In the genomic region with DNA sequence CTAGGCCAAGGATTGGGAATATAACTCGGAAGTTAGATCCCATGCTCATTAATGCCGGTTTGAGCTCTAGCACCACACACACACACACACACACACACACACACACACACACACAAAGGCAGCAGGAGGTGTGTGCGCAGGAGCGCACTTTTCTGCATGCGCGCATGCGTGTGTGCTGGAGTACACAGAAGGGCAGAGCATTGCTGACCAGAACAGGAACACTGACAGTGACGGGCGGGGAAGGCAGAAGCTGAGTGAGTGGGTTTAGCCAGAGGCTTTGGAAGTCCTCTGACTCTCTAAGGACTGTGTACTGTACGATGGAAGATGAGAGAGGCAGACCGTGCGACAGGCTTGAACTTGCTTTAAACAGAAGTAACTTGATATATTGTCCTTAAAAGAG, we compare ENCODE assay signal across 17 mouse cellular contexts. TPM values are rescaled to one million over a fixed set of nuclear protein-coding genes. Genes with fewer than 3 reads are reported as not detected.
A peak's percentile ranks its signal among the peaks of the same experiment; 100 is the strongest.
DNase-seq lines count a peak whose midpoint lies in the region; ATAC-seq and TF ChIP-seq lines count a peak whose summit lies in the region.
"Had no signal": no experiment of that assay in that cellular context is flagged by ENCODE, and none has a peak within 500 bp of the region (broad histone marks: within the 10 kb centered on the region; RNA-seq: fewer than 3 reads in every experiment).

No protein-coding gene starts in this region.

- H3K4me2 ChIP-seq in liver, embryonic 11.5 days, result peak overlapping the region; percentile 70
- H3K4me2 ChIP-seq in hindbrain, embryonic 16.5 days (ENCODE audit: low read length), result no peak overlapping the region
- H3K4me2 ChIP-seq: forebrain, embryonic 12.5 days had no signal

- ATAC-seq in liver, embryonic 11.5 days (replicated peaks; ENCODE audit: low FRiP score), result peak; percentile 35; the same call in 1 of the 2 replicates
- no peak for ATAC-seq in granulocyte monocyte progenitor cell, adult 5-6 weeks (replicated peaks; ENCODE audit: poor library complexity, severe bottlenecking)
- ATAC-seq in hindbrain, embryonic 16.5 days, result no peak
- ATAC-seq: lung, postnatal 0 days; midbrain, embryonic 16.5 days; Patski had no signal

- TF ChIP-seq CTCF in E14TG2a.4 (conservative IDR thresholded peaks at IDR 0.05; ENCODE audit: low read length) (no peak), ES-Bruce4 (IDR thresholded peaks at IDR 0.05; ENCODE audit: low read depth, low read length) (no peak)

- peaks cover 27% of the 10 kb centered on the region for H3K4me1 ChIP-seq in E14TG2a.4 (replicated peaks; ENCODE audit: low read depth, low read length)
- H3K4me1 ChIP-seq in ES-Bruce4 (ENCODE audit: control insufficient read depth, insufficient read depth, low read length), result no peaks in the 10 kb centered on the region
- H3K4me1 ChIP-seq in liver, embryonic 11.5 days (replicated peaks; ENCODE audit: control insufficient read depth, insufficient read depth, low read length), result 0 out of 2 replicates have a peak, but pooled peaks cover 3% of the 10 kb centered on the region
- no peaks in the 10 kb centered on the region for H3K4me1 ChIP-seq in hindbrain, embryonic 16.5 days (ENCODE audit: control insufficient read depth, insufficient read depth, low read depth, low read length)

- H3K27me3 ChIP-seq in E14TG2a.4 (ENCODE audit: insufficient read depth, low read length) (no peaks in the 10 kb centered on the region), ES-Bruce4 (ENCODE audit: control insufficient read depth, insufficient read depth, low read length, poor library complexity, severe bottlenecking) (no peaks in the 10 kb centered on the region)
- H3K27me3 ChIP-seq in liver, embryonic 11.5 days (replicated peaks; ENCODE audit: control insufficient read depth, insufficient read depth, low read length), result no peaks in the 10 kb centered on the region
- H3K27me3 ChIP-seq in hindbrain, embryonic 16.5 days (replicated peaks; ENCODE audit: control insufficient read depth, insufficient read depth, low read length), result no peaks in the 10 kb centered on the region
- H3K27me3 ChIP-seq: Patski had no signal

- no peak for TF ChIP-seq EP300 in ES-Bruce4 (IDR thresholded peaks at IDR 0.05; ENCODE audit: insufficient read depth, low read depth, low read length)

- H3K36me3 ChIP-seq in E14TG2a.4 (ENCODE audit: insufficient read depth, low read length), result peaks cover 17% of the 10 kb centered on the region
- peaks cover 3% of the 10 kb centered on the region; the same call in 1 of the 2 replicates for H3K36me3 ChIP-seq in ES-Bruce4 (ENCODE audit: control insufficient read depth, insufficient read depth, low read length, poor library complexity, severe bottlenecking)
- H3K36me3 ChIP-seq in liver, embryonic 11.5 days (ENCODE audit: control insufficient read depth, insufficient read depth, low read length), result peaks cover 3% of the 10 kb centered on the region; the same call in 1 of the 2 replicates
- H3K36me3 ChIP-seq in hindbrain, embryonic 16.5 days (ENCODE audit: control insufficient read depth, insufficient read depth, low read length), result no peaks in the 10 kb centered on the region

- TF ChIP-seq POLR2A in ES-Bruce4 (IDR thresholded peaks at IDR 0.05; ENCODE audit: insufficient read depth, low read length), result no peak

- WGBS in liver, embryonic 11.5 days, result 69% methylated on average over 12 of the region's 12 CpGs
- WGBS in hindbrain, embryonic 16.5 days, result 92% methylated on average over 12 of the region's 12 CpGs

- peaks cover 8% of the 10 kb centered on the region for H3K9me3 ChIP-seq in E14TG2a.4 (ENCODE audit: low read length)
- H3K9me3 ChIP-seq in ES-Bruce4 (replicated peaks; ENCODE audit: control insufficient read depth, insufficient read depth, low read length, poor library complexity, severe bottlenecking), result no peaks in the 10 kb centered on the region
- H3K9me3 ChIP-seq in liver, embryonic 11.5 days (ENCODE audit: control insufficient read depth, low read length), result no peaks in the 10 kb centered on the region
- no peaks in the 10 kb centered on the region for H3K9me3 ChIP-seq in hindbrain, embryonic 16.5 days (ENCODE audit: control insufficient read depth, low read length)
- H3K9me3 ChIP-seq: forebrain, embryonic 12.5 days; megakaryocyte, embryonic 14.5 days had no signal

- DNase-seq in c-Kit-negative CD71-positive TER-119-positive erythroid progenitor cells, embryonic 14.5 days (ENCODE audit: low read depth, low spot score), result peak; percentile 17
- no peak for DNase-seq in liver, embryonic 11.5 days (ENCODE audit: low spot score)
- no peak for DNase-seq in adipocyte (ENCODE audit: low spot score)
- DNase-seq in urinary bladder, postnatal 4 days (ENCODE audit: low spot score in 2 of 2), result no peak
- DNase-seq: layer of hippocampus, adult 9-11 months; right cerebral cortex, postnatal 25 days; thymus, postnatal 36 days had no signal

- H3K9ac ChIP-seq in ES-Bruce4 (ENCODE audit: low read depth, poor library complexity, severe bottlenecking), result peak overlapping the region; percentile 11; the same call in 1 of the 2 replicates
- peak overlapping the region; percentile 66 for H3K9ac ChIP-seq in liver, embryonic 11.5 days (ENCODE audit: low read depth, low read length)
- H3K9ac ChIP-seq in hindbrain, embryonic 16.5 days (ENCODE audit: low read depth, low read length), result no peak overlapping the region
- H3K9ac ChIP-seq: forebrain, embryonic 12.5 days had no signal

- peak overlapping the region; percentile 35 for H3K4me3 ChIP-seq in E14TG2a.4 (replicated peaks; ENCODE audit: low read length)
- H3K4me3 ChIP-seq in ES-Bruce4 (ENCODE audit: low read depth, low read length), result peak overlapping the region; percentile 19
- peak overlapping the region; percentile 43 for H3K4me3 ChIP-seq in liver, embryonic 11.5 days (ENCODE audit: low read depth, low read length)
- no peak overlapping the region for H3K4me3 ChIP-seq in hindbrain, embryonic 16.5 days (ENCODE audit: low read length)
- H3K4me3 ChIP-seq: forebrain, embryonic 12.5 days had no signal

- no peak overlapping the region for H3K27ac ChIP-seq in ES-Bruce4 (ENCODE audit: insufficient read depth, low read length)
- H3K27ac ChIP-seq in liver, embryonic 11.5 days (ENCODE audit: low read depth, low read length), result peak overlapping the region; percentile 78
- H3K27ac ChIP-seq in hindbrain, embryonic 16.5 days (ENCODE audit: low read depth, low read length), result no peak overlapping the region
- H3K27ac ChIP-seq: forebrain, embryonic 12.5 days had no signal

RNA-seq across cellular contexts. Expression of gene Ccdc62, which starts 3.1 kb away (rescaled TPM):
- 4.1 and 5.4 TPM in 2 replicates for polyA plus RNA-seq in ES-Bruce4 (2011; ENCODE audit: insufficient read depth, insufficient read length, low read depth, missing spikeins)
- polyA plus RNA-seq in liver, embryonic 11.5 days (2014; fragmentation: Nextera tagmentation; extraction: Ambion mirVana), result 5.9 and 7.1 TPM in 2 replicates
- total RNA-seq in granulocyte monocyte progenitor cell, adult 5-6 weeks (2014; fragmentation: Nextera tagmentation), result 0.34 and 2.6 TPM in 2 replicates
- total RNA-seq in granulocyte monocyte progenitor cell, adult 5-6 weeks (2017), result 0.10 and 5.3 TPM in 2 replicates
- polyA plus RNA-seq in hindbrain, embryonic 16.5 days (2015; fragmentation: Nextera tagmentation; extraction: Ambion mirVana), result 4.2 and 5.7 TPM in 2 replicates

RNA-seq across cellular contexts. Expression of gene Gm43518, which starts 6.3 kb away (rescaled TPM):
- polyA plus RNA-seq in ES-Bruce4 (2011; ENCODE audit: insufficient read depth, insufficient read length, low read depth, missing spikeins), result 1.8 and 2.7 TPM in 2 replicates
- polyA plus RNA-seq in liver, embryonic 11.5 days (2014; fragmentation: Nextera tagmentation; extraction: Ambion mirVana), result 2.8 TPM in 2 replicates
- total RNA-seq in granulocyte monocyte progenitor cell, adult 5-6 weeks (2014; fragmentation: Nextera tagmentation), result not detected in 2 replicates
- total RNA-seq in granulocyte monocyte progenitor cell, adult 5-6 weeks (2017), result not detected in 2 replicates
- 3.7 and 4.9 TPM in 2 replicates for polyA plus RNA-seq in hindbrain, embryonic 16.5 days (2015; fragmentation: Nextera tagmentation; extraction: Ambion mirVana)

RNA-seq across cellular contexts. Expression of gene Denr, which starts 26.6 kb away (rescaled TPM):
- 143 and 159 TPM in 2 replicates for polyA plus RNA-seq in ES-Bruce4 (2011; ENCODE audit: insufficient read depth, insufficient read length, low read depth, missing spikeins)
- polyA plus RNA-seq in liver, embryonic 11.5 days (2014; fragmentation: Nextera tagmentation; extraction: Ambion mirVana), result 153 and 156 TPM in 2 replicates
- 67.5 and 72.9 TPM in 2 replicates for total RNA-seq in granulocyte monocyte progenitor cell, adult 5-6 weeks (2014; fragmentation: Nextera tagmentation)
- 76.4 and 100.0 TPM in 2 replicates for total RNA-seq in granulocyte monocyte progenitor cell, adult 5-6 weeks (2017)
- polyA plus RNA-seq in hindbrain, embryonic 16.5 days (2015; fragmentation: Nextera tagmentation; extraction: Ambion mirVana), result 105 and 112 TPM in 2 replicates

RNA-seq across cellular contexts. Expression of gene Hip1r, which starts 39.9 kb away (rescaled TPM):
- polyA plus RNA-seq in ES-Bruce4 (2011; ENCODE audit: insufficient read depth, insufficient read length, low read depth, missing spikeins), result 17.4 and 24.6 TPM in 2 replicates
- 20.2 and 20.6 TPM in 2 replicates for polyA plus RNA-seq in liver, embryonic 11.5 days (2014; fragmentation: Nextera tagmentation; extraction: Ambion mirVana)
- 11.5 and 39.3 TPM in 2 replicates for total RNA-seq in granulocyte monocyte progenitor cell, adult 5-6 weeks (2014; fragmentation: Nextera tagmentation)
- 10.1 and 16.9 TPM in 2 replicates for total RNA-seq in granulocyte monocyte progenitor cell, adult 5-6 weeks (2017)
- polyA plus RNA-seq in hindbrain, embryonic 16.5 days (2015; fragmentation: Nextera tagmentation; extraction: Ambion mirVana), result 34.3 and 35.3 TPM in 2 replicates

RNA-seq across cellular contexts. Expression of gene Hcar1, which starts 53.7 kb away (rescaled TPM):
- polyA plus RNA-seq in ES-Bruce4 (2011; ENCODE audit: insufficient read depth, insufficient read length, low read depth, missing spikeins), result not detected in 2 replicates
- 0.10 and 0.19 TPM in 2 replicates for polyA plus RNA-seq in liver, embryonic 11.5 days (2014; fragmentation: Nextera tagmentation; extraction: Ambion mirVana)
- not detected in 2 replicates for total RNA-seq in granulocyte monocyte progenitor cell, adult 5-6 weeks (2014; fragmentation: Nextera tagmentation)
- total RNA-seq in granulocyte monocyte progenitor cell, adult 5-6 weeks (2017), result not detected in 2 replicates
- polyA plus RNA-seq in hindbrain, embryonic 16.5 days (2015; fragmentation: Nextera tagmentation; extraction: Ambion mirVana), result 0.91 and 0.94 TPM in 2 replicates
- total RNA-seq: hematopoietic stem cell, adult 5-6 weeks had no signal
- polyA plus RNA-seq: Patski had no signal
